Mouse (Mus musculus): Measurements from ENCODE around the gene Palmd. TPM values are rescaled to one million over a fixed set of nuclear protein-coding genes. Genes with fewer than 3 reads are reported as not detected.
A peak's percentile ranks its signal among the peaks of the same experiment; 100 is the strongest.

Palmd gene
- polyA plus RNA-seq, 1 experiment = 2.0 TPM

GRCm38 (mm10) chr3:116882221-116882960, 86.4 kb downstream of the Palmd start:
- 86% methylated on average over 14 of the region's 14 CpGs for WGBS
- DNase-seq = no peak
- TF ChIP-seq POLR2A (IDR thresholded peaks at IDR 0.05; ENCODE audit: low read depth, low read length) (no peak), CTCF (conservative IDR thresholded peaks at IDR 0.05; ENCODE audit: insufficient read depth, insufficient read length, low read depth, low read length) (no peak)

GRCm38 (mm10) chr3:116870372-116870771, 98.4 kb downstream of the Palmd start:
- no peaks in the 10 kb centered on the region for H3K27me3 ChIP-seq (replicated peaks; ENCODE audit: control insufficient read depth, insufficient read depth, low read length)
- no peaks in the 10 kb centered on the region; the same call in 1 of the 2 replicates for H3K36me3 ChIP-seq (ENCODE audit: control insufficient read depth, insufficient read depth, low read length)
- no peak for TF ChIP-seq CTCF (conservative IDR thresholded peaks at IDR 0.05; ENCODE audit: insufficient read depth, insufficient read length, low read depth, low read length)
- TF ChIP-seq POLR2A (IDR thresholded peaks at IDR 0.05; ENCODE audit: low read depth, low read length) = no peak
- H3K27ac ChIP-seq (ENCODE audit: insufficient read depth, low read depth, low read length) = peak overlapping the region; percentile 85
- DNase-seq = peak; percentile 59
- WGBS = 29% methylated on average over 3 of the region's 3 CpGs
- peaks cover 22% of the 10 kb centered on the region; the same call in 1 of the 2 replicates for H3K4me1 ChIP-seq (ENCODE audit: control insufficient read depth, insufficient read depth, low read length)
- no peak overlapping the region for H3K4me3 ChIP-seq (ENCODE audit: insufficient read depth, low read depth, low read length)

More at GRCm38 (mm10) chr3:116882221-116882960, 86.4 kb downstream of the Palmd start:
- no peak overlapping the region for H3K27ac ChIP-seq (ENCODE audit: insufficient read depth, low read depth, low read length)
- 0 out of 2 replicates have a peak, but pooled peaks cover 3% of the 10 kb centered on the region for H3K4me1 ChIP-seq (ENCODE audit: control insufficient read depth, insufficient read depth, low read length)
- peaks cover 7% of the 10 kb centered on the region for H3K36me3 ChIP-seq (ENCODE audit: control insufficient read depth, insufficient read depth, low read length)
- H3K4me3 ChIP-seq (ENCODE audit: insufficient read depth, low read depth, low read length) = no peak overlapping the region
- H3K27me3 ChIP-seq (replicated peaks; ENCODE audit: control insufficient read depth, insufficient read depth, low read length) = no peaks in the 10 kb centered on the region

Other genes with a start within 250 kb of the Palmd start
- 12.7 and 13.6 TPM in 2 replicates for gene Agl, start 160.8 kb downstream of the Palmd start, polyA plus RNA-seq (2012; rRNA removed)
- 49.7 and 62.7 TPM in 2 replicates for gene Frrs1, start 109.5 kb downstream of the Palmd start, polyA plus RNA-seq (2012; rRNA removed)
- not detected in 2 replicates for gene 4930455H04Rik, start 720 bp downstream of the Palmd start, polyA plus RNA-seq (2012; rRNA removed)

Measured in kidney, adult 2 months (tissue).